Mouse (Mus musculus): ENCODE measurements around the gene Adgra1.
A peak's percentile ranks its signal among the peaks of the same experiment; 100 is the strongest.

Adgra1 gene

DNA sequence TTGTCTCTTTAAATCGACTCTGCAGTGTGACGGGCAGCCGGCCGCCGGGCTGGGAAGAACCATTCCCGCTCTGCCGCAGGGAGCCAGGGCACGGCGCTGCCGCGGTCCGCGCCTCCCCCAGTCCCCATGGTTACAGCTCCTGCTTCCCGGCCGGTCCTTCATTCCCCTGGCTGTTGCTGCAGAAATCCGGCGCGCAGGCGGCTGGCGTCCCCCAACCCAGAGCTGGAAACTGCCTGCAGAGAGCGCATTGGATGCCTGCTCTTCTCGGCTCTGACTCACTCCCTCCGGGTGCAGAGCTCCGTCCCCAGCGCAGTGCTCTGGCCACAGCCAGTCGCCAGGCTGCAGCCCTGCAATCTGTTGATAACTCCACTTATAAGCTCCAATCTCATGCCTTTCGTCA is at the start of gene Adgra1:
Gene Adgra1, plus strand, starts transcription at position 139 of the 400 bp plus-strand sequence.
- DNase-seq (ENCODE audit: inconsistent age in 2 of 2, low spot score in 1 of 2), result peak; percentile 77 to 85

DNA sequence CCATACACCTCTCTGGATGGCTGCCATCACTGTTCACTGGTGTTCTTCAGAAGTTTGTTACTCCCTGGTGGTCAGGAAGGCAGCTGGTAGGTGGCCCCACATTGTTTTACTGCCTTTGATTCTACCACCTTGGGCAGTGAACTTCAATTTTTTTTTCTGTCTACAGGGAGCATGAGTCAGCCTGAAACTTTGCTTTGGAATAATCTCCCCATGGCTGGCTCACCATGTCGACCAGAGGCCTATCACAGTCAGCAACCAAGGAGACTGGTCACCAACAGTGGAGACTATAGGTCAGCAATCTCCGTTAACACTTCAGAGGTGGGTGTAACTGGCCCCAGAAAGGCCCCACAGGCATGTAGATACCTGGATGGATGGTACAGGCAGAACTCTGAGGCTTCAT is 46.6 kb upstream of the Adgra1 start:
- peak in 1 of 2 experiments; percentile 60 for DNase-seq (ENCODE audit: inconsistent age in 2 of 2, low spot score in 1 of 2)

DNA sequence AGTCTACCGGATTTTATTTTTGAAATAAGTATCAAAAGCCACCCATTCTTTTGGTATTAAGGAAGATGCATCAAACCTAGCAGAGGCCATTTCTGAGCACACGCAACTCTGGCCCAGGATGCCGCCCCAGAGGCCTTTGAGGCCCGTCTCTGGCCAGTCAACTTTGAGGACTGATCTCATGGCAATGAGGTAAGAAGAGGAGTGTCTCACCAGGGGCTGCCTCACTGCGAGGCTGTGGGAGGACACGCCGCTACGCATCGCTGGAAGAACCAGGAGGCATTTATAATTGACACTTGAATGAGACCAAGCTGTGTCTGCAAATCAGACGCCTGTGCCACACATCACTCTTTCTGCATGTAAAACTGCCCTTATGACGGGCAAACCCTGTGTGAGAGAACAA is 45.0 kb upstream of the Adgra1 start:
- DNase-seq (ENCODE audit: inconsistent age in 2 of 2, low spot score in 1 of 2), result no peak

DNA sequence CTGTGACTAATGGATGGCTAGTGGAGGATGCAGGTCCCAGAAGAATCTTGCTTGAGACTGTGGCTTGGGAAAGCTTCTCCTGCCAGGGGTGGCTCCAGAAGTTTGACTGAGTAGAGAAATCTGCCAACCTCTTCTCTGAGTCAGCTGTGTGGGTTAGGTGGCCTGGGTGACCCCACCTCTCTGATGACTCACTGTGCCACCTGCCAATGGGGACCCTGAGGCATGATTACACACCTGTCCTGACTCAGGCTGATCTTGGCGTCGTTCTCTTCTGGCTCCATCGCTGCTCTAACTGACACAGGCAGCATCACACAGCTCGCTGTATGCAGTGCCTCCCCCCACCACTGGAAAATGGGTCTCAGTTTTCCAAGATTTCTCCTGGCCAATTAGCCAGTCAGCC is 44.3 kb upstream of the Adgra1 start:
- DNase-seq (ENCODE audit: inconsistent age in 2 of 2, low spot score in 1 of 2), result no peak

DNA sequence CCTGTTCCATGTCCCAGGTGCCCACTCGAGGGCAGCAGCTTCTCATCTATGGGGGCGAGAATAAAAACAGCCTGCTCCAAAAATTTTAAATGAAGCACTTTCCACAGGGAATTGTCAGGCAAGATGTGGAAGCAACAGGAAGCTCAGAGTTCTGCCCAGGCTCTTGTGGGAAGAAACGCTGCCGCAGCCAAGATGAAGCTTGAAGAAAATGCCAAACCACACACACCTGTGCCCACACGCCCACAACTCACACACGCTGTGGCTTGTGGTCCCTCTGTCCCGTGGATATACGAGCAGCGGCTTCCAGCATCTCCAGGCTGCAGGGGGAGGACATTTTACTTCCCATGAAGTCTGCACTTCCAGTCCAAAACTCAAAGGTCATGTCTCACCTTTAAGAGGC is 42.4 kb upstream of the Adgra1 start:
- DNase-seq (ENCODE audit: inconsistent age in 2 of 2, low spot score in 1 of 2), result no peak

DNA sequence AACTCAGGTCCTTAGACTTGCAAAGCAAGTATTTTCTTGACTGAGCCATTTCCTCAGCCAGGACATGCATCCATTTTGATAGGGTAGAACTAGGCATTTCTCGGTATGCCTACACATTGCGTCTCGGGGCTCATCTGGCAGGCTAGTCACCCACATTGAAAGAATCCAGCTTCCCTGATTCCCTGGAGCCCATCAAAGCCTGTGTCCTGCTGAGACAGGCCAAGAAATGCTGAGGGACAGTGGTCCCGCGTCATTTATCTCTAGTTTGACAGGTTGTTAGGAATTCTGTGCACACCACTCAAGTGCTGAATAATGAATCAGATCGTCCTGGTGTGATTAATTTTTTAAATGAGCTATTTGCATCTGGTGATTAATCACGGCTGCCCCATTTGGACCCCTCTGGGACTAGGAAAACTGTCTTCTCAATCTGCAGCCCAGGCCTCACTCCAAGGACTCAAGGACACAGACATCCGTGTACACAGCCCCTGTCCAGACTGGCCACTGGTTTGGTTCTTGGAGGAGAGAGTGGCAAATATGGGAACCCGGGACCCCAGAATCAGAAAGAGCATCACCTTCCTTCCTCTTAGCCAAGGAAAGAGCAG is 38.9 kb upstream of the Adgra1 start:
- no peak for DNase-seq (ENCODE audit: inconsistent age in 2 of 2, low spot score in 1 of 2)

DNA sequence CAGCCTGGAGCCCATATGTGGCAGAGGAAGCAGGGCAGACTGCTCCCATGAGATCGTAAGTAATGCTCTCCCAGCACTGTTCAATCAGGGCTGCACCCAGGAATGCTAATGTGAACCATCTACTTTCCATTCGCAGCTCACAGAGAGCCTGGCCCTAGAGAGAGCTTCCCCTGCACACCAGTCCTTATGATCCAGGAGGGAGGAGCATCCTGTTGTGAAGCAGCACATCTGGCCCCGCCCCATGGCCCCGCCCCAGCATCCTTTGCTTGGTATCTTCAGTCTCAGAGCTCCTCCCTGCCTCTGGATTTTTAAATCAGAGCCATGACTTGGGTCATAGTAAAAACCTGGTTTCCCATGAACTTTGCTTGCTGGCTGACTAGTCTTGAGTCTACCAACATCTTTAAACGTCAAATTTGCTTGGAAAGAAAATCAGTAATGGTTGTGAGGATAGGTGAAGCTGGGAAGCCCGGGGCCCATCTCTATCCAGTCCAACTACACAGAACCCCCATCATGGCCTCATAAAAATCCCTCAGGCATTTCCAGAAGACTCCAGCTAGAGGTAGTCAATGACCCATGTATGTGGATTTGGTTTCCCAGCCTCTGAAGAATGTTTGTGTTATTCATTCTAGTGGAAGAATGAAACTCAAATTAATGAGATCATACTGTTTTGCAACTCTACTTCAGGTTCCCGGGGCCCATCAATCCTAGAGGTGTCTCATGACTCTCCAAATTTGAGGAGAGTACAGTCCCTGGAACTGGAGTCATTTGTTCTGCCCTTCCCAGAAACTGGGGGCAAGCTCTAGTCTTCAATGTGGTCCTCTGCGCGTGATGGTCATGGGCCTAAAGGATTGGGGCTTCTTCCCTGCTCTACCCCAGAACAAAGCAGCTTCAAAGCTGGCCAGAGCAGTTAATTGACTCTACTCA is 36.5 kb upstream of the Adgra1 start:
- no peak for DNase-seq (ENCODE audit: inconsistent age in 2 of 2, low spot score in 1 of 2)

DNA sequence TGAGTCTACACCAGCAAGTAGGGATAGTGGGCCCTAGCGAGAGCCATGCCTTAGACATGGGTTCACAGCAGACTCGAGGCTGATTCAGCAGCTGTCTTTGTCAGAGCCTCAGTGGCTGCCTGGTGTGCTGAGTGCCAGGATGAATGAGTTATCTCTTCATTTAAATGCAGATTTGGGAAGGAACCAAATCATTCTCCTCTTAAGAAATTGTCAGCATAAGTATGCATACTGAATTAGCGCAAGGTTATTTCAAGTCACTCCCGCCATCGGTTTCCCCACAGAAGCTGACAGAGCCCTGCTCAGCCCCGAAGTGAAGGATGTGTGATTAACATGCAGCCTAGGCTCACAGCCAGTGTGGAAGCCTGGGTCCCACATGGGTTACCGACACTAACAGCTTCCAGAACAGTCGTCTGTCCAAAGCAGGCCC is 27.8 kb upstream of the Adgra1 start:
- DNase-seq (ENCODE audit: inconsistent age in 2 of 2, low spot score in 1 of 2), result no peak

DNA sequence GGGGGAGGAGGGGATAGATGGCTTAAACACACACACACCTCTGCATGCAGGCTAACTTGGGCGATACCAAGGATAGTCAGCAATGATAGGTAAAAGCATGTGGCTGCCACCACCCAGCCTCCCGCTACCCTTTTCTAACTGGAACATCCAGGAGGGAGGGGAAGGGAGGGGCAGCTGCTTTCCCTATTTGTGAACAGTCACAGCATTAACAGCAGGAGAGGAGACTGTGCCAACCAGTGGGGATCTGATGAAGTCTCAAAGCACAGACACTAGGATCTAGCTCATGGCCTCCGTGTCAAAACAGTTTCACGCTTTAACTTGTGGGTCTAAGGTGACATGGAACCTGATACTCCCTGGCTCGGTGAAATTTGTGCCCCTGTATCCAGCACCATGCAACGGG is 23.9 kb upstream of the Adgra1 start:
- no peak for DNase-seq (ENCODE audit: inconsistent age in 2 of 2, low spot score in 1 of 2)

DNA sequence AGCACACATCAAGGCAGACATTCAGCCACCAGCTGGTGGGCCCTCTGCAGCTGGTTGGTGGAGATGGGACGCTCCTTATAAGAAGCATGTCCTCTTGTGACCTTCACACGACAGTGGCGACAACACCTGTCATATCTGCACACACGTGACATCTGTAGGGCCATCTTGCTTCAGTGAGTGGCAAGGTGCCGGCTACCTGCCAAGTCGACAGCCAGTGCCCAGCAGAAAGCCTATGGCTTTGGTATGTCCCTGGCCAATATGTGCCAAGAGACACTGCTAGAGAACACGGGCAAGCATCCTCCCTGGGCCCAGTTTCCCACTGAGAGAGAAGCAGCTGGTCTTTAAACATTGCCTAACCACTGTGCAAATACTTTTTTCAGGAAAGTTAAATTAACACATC is 22.3 kb upstream of the Adgra1 start:
- DNase-seq (ENCODE audit: inconsistent age in 2 of 2, low spot score in 1 of 2), result no peak

DNA sequence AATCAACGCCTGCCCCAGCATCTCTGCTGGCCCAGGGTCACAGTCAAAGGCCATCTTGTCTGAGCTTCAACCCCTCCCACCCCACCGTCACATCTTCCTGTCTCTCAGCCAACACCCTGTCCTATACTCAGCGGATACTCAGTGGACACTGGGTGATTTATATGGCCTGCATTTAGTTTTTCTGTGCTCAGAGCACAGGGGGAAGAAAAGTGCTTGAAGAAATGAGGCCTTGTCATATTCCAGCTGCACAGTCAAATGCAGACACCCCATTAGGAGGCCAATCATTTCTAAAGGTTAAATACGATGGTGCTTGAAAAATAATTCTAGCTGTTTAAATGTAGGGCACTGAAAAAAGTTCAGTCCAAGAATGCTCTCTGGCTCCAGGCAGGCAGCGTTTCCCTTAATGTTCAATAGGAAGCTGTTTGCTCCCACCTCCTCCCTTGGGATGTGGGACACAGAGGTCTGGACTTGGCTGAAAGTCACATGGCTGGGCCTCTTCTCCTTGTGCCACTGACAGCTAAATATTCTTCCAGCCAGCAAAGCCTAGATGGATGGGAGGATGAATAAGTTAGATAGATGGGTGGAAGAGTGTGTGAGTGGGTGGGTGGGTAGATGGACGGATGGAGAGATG is 20.3 kb upstream of the Adgra1 start:
- no peak for DNase-seq (ENCODE audit: inconsistent age in 2 of 2, low spot score in 1 of 2)

DNA sequence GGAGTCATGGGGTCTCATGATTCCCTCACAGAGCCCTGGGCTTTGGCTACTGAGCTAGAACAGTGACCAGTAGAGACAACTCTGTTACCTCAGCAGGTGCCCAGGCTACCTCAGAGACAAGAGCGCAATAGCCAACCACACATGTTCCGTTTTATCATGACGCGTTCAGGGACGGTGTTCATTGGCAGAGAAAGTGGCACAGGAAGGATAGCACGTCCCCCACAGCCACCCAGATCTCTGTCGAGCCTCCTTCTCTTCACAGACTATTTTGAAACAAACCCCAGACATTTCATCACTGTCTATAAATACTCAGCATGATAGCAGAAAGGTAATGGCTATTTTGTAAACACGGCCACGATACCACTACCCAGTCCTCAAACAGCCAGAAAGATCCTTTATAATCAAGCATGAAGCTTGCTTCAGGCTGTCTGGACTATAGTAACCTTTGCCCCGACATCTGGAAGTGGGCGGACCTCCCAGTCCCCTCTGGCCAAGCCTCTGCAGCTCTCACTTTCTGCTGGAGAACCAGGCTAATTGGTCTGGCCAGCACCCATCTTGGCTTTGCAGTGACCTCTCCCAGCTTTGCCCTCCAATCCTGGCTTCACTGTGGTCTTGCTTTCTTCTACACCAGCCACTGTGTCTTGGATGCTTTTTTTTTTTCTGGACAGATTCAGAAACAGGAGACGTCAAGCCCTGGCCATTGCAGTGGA is 11.5 kb upstream of the Adgra1 start:
- DNase-seq (ENCODE audit: inconsistent age in 2 of 2, low spot score in 1 of 2), result no peak

DNA sequence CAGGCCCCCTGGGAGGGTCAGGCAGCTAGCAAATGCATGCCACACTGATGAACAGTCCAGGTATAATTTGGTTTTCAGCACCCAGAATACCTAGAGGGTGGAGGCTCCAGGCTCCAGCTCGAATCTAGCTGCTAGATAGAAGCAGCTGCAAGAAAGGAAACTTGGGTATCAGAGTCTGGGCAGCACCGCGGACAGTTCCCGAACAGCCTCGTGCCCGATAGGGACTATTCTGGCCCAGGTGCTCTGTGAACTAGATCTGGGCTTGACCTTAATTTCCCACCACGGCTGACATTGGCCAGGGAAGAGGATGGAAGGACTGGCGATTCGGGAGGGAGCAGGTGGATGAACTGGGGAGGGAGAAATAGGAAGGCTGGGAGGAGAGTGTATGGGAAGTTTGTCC is 6.3 kb upstream of the Adgra1 start:
- DNase-seq (ENCODE audit: inconsistent age in 2 of 2, low spot score in 1 of 2), result peak in 1 of 2 experiments; percentile 70

DNA sequence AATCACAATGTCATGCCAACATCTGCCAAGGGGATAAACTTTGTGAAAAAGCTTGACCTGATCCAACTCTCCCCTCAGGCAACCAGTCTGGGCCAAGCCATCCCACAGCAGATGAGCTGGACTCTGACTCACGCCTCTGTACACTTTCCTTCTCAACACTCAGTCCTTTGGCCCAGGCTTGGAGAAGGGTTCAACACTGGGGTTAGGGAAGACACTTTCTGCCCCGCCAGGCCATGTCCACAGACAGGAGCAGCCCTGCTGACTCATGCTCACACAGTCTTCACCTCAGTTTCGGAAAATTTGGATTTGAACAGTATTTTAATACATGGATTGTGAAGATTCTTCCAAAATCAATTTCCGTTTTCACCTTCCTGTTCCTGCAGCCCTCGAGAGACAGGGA is 442 bp upstream of the Adgra1 start:
- peak; percentile 54 to 63 for DNase-seq (ENCODE audit: inconsistent age in 2 of 2, low spot score in 1 of 2)

DNA sequence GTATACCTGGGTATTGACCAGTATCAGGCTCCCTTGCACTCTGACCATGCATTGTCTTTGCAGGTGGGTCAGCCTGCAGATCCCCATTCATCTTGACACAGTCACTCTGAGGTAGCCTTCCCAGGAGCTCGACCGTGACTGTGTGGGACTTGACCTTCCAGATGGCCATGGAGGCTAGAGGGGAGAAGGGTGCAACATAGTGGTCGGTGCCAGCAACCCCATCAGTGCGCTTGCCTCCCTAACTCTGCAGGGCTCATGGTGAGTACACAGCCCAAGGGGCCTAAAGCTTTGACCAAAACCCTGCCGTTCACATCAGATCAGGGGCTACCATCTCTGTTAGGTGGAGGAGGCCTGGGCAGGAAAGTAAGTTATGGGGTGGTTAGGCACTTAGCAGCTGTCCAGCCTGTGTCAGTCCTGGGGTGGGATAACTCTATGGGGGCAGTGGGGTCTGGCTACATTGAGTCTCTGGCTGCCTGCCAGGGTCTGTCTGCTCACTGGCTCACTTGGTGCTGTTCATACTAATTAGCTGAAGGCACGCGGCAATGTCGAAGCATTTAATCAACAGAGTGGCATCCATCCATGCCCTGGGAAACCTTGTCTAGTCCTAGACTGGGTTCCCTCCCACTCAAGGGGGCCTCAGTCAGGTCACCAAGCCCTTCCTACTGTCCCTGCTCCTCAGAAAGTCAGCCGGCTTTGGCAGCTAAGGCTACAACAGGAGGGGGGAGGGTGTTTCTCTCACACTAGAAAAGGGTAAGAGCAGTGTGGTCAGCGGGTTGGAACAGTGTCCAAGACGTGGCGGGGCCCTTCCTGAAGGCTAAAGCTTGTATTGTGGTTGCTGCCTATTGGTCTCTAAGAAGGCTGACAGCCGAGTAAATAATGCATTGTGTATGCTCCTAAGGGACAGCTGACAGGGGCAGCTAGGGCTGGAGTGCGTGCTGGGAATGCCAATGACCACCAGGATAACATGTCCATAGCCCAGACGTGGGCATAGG is 1.5 kb downstream of the Adgra1 start:
- DNase-seq (ENCODE audit: inconsistent age in 2 of 2, low spot score in 1 of 2), result peak in 1 of 2 experiments; percentile 29

DNA sequence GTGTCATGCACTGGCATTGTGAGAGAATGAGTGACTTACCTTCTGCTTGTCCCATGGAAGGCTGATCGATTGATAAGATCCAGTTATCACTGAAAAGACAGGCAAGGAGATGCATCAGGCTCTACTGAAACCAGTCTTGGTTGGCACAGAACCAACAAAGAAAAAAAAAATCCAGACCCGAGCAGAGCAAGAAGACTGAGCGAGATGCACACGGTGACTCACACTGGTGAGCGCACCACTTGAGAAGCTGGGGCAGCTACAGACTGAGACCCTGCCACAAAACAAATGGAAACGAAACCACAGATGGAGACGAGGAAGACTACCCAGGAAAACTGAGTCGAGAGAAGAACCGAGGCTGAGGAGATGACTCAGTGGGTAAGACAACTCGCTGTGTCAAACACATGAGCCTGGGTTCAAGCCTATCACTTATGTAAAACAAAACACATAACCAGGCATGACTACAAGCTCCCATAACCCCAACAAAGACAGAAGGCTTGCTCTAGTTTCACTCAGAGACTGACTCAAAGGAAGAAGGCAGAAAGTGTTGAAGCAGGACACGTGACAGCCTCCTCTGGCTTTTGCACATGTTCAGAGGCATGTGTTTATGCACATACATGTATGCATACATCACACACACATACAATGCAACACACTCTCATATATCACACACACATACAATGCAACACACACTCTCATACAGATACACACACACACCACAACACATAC is 6.6 kb downstream of the Adgra1 start:
- no peak for DNase-seq (ENCODE audit: inconsistent age in 2 of 2, low spot score in 1 of 2)

DNA sequence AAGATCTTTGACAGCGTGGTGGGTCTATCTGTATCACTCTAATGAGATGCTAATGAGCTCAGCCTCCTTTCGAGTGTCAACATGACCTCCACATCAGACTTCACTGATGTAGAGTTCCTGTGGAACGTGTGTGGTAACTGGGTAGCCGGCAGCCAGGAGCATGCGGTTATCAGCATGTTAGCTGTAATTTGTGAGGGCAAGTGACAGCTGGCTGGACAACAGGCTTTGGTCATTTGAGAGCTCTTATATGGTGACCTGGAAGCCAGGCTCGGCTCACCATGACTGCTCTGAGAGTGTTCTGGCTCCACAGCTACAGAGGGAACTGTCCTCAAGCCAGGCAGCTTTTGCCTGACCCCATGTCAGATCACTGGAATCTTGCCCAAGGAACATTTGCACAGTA is 8.4 kb downstream of the Adgra1 start:
- DNase-seq (ENCODE audit: inconsistent age in 2 of 2, low spot score in 1 of 2), result no peak

DNA sequence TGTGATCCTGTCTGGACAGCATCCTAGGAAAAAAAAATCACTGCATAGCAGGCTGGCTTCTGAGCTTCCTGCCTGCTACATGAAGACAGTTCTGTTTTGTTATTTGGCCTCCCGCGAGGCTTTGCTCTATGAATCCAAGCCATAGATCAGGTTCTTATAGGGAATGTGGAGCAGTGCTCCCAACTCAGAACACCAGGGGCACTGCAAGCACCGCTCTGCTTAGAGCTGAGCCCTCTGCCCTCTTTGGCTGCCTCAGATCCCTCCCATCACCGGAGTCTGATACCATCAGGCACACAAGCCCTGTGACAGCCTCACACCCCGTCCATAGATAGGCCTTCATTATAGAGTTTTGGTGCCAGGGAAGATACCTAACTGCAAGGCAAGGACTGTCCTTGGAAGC is 9.2 kb downstream of the Adgra1 start:
- DNase-seq (ENCODE audit: inconsistent age in 2 of 2, low spot score in 1 of 2), result no peak

DNA sequence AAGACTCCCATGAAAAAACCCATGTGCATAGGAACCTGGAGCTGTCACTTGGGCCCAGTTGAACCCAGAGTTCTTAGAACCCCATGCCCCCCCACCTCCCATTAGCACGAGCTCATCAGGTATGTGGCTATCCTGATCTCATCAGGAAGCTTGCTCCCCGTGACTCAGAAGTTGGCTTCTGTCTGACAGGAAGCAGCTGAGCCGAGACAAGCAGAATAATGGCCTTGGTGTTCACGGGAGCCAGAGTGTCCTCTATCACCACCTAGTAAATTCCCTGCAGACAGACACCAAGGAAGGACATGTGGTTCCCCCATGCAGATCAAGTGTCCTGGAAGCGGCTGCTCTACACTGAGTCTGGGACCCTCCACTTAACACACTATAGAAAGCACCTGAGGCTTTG is 9.8 kb downstream of the Adgra1 start:
- peak; percentile 45 to 72 for DNase-seq (ENCODE audit: inconsistent age in 2 of 2, low spot score in 1 of 2)

DNA sequence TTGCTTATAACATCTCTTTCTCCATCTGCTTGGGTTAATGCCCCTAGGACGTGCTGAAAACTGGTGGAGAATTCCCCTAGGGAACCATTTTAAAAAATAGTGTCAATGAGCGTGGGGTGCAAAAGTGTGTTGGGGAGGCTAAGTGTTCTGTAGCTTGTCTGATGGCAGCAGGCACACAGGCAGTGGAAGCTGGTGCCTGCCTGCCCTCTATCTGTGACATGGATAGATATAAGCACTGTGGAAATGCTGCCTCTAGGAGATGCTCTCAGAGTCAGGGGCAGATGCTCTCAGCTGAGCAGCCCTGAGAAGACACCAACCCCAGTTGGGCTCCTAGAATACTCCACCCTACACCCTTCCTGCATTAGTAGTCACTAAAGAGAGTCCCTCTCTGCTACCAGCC is 11.1 kb downstream of the Adgra1 start:
- DNase-seq (ENCODE audit: inconsistent age in 2 of 2, low spot score in 1 of 2), result no peak
